Mouse (Mus musculus) heart, postnatal 0 days (tissue): ENCODE measurements around the gene Taldo1.

Experiments used
- CTCF ChIP-seq: IDR thresholded peaks from 2 replicates; pipeline ENCODE4 v1.5.1; 2016; ENCODE audit warnings: antibody characterized with exemption, control low read depth, low read depth
- EP300 ChIP-seq: IDR thresholded peaks from 2 replicates; pipeline ENCODE4 v1.6.1; 2016; ENCODE audit warnings: antibody characterized with exemption, low read depth

DNA sequence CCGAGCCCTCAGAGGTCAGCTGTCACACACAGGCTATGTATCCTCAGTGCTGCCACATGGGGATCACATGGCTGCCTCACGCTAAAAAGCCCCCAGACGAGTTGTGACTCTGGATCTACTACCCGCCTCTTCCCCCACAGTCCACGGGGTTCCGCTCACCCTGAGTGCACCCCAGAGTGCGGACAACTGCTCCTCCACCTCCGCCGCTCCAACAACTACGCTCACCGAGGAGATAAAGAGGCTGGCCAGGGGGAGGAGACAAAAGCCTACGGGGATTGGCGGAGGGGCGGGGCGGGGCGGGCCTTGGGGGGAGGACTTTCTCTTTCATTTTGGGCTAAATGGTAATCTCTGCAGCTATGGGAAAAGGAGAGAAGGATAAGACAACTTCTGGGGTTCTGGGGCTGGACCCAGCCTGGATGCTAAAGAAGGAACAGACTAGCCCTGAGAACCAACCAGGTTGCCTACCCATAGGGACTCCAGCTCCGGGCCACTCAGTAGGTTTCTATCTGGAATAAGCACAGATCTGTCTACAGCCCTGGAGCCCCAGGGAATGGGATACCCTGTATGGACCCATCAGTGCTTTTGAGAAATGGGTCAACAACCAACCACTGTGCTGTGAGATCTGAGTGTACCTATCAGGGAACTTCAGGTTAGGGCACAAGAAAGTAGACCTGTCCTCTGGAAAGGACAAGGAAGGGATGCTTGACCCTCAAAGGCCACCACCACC, 43.3 kb downstream of the Taldo1 start:
- no peak for TF ChIP-seq CTCF
- no peak for TF ChIP-seq EP300
